Mouse (Mus musculus) layer of hippocampus, adult 18-20 months (tissue): ENCODE data around the gene Mef2b. TPM values are rescaled to one million over a fixed set of nuclear protein-coding genes. Genes with fewer than 3 reads are reported as not detected.

Experiments
- DNase-seq, 2 experiments: peaks; one replicate each; pipeline ENCODE4 v3.0.0; 2022; ENCODE audit warnings: low spot score in 2 of 2
- total RNA-seq, 2 experiments: library from RNA; stranded (reverse); gene quantifications; 2 replicates each; pipeline ENCODE4 v1.2.3; 2021

The Mef2b gene
- total RNA-seq, 2 experiments from 2014 or later, result 0.28 to 0.57 TPM

DNA sequence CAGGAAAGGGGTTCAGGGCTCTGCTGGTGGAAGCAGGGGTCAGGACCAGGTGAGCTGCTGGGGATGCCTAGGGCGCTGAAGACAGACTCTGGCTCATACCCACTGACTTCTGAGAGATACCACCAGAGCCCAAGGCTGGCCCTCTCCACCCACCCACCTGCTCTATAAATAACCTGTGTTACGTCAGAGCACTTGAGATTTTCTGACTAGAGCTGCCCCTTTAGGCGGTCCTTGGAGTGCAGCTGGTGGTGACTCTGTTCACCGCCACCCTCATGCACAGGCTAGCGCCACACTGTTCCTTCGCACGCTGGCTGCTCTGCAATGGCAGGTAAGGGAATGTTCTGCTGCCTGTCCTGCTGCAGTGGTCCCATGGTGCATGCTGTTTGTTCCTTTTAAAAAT, 34.6 kb downstream of the Mef2b start:
- DNase-seq, result no peak

DNA sequence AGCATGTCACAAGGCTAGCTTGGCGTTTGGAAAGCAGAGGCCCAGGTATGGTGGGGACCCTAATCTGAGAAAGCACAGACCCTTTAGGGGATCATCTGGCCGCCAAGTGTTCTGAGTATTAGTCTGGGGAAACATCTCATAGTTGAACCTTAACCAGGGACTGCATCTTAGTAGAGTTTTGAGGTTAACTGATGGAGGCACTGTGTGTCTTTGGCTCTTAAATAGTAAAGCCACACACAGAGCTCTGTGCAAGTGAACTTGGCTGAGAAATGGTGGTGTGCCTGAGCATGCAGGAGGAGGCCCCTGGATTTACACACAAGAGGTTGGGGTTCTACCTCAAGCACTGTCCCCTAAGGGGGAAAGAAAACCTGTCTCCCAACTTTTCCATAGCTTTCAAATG, 38.7 kb downstream of the Mef2b start:
- no peak for DNase-seq

DNA sequence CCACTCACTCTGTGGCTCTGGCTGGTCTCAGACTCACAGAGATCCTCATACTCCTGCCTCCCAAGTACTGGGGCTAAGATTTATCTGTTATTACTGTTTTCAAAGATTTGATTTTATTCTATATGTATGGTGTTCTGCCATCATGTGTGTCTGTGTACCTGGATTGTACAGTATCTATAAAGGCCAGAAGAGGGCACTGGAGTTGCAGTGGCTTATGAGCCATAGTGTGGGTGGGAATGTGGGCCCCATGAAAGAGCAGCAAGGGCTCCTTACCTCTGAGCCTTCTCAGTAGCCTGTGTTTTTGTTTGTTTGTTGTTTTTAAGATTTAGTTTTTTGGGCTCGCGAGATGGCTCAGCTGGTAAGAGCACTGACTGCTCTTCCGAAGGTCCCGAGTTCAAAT, 39.6 kb downstream of the Mef2b start:
- no peak for DNase-seq

DNA sequence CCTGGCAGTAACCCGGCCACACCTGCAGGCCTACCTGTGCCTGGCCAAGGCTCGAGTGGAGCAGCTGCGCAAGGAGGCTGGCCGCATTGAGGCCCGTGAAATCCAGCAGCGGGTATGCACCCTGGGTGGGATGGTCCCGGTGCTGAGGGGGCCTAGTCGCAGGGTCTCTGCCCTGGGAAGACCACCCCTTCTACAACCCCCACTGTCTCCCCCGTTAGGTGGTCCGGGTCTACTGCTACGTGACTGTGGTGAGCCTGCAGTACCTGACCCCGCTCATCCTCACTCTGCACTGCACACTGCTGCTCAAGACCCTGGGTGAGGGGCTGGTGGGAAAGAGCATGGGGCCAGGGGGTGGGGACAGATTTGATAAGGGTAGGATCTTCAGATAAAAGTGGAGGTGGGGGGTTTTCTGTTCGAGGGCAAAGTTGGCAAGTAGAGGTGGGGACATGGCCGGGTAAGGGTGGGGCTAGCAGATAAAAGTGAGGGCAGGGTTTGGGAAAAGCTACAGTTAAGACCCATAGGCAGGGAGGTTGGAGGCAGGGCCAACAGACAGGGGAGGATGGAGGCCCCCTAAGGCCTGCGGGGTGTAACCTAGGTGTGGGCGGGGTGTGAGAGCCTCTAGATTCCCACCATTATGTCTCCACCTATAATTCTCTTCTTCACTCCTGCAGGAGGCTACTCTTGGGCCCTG, 41.8 kb downstream of the Mef2b start:
- no peak for DNase-seq

DNA sequence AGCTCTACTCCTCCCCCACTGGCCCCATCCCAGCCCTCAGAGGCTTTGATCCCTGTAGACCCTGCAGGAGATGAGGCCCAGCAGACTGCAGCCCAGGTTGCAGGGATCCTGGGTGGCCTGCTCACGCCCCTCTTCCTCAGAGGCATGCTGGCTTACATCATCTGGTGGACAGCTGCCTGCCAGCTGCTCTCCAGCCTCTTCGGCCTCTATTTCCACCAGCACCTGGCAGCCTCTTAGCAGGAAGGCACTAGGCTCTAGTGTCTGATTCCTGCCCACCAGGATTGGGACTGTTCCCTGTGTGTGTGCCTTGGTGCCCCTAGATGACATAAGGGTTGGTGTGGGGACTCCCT, 42.4 kb downstream of the Mef2b start:
- DNase-seq, result no peak

DNA sequence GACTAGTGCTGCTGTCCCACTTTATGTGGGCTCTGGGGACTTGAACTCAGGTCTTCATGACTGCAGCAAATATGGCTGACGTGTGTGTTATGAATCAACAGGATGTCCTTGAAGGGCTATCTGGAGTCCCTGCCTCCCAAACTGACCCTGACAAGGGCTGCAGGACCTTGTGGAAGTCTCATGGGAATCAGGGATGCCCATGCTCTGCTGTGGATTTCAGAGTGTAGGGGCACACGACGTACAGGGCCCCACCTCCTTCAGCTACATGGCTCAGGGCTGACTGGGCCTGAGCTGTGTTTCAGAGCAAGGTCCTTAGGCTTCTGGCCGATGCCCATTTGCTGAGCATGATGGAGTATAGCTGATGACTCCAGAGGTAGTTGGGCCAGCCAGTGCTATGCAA, 43.7 kb downstream of the Mef2b start:
- DNase-seq, result no peak

DNA sequence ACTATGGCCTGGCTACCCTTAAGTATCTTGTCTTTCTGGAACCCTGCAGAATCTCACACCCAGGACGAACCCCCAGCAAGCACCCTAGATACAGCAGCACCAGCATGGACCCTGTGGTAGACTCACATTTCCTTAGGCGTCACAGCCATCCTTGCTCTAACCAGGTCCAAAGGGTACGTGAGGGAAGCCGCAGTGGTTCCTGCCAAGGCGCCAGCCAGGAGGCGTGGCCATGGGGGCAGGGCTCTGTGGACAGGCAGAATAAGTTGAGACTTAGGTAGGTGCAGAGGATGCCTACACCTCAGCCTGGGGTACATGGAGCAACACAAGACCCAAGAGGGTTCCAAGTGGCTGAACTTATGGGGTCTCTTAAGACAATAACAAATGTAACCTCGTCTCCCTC, 49.2 kb downstream of the Mef2b start:
- no peak for DNase-seq

DNA sequence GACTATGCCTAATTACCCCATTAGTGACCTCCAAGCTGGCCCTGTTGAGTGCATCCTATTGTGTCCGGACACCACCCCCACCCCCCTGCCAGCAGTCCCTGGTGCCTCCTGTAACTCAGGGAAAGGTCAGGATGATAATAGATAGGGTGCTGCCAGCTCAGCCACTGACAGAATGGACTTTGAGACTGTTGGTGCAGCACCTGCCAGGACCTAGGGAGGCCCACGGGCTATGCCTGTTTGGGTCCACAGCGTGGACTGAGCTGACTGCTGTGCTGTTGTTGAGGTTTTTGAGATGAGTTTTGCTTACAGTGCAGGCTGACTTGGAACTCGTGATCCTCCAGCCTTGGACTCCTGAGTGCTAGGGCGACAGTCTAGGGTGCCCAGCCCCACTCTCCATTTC, 53.7 kb downstream of the Mef2b start:
- DNase-seq, result no peak

DNA sequence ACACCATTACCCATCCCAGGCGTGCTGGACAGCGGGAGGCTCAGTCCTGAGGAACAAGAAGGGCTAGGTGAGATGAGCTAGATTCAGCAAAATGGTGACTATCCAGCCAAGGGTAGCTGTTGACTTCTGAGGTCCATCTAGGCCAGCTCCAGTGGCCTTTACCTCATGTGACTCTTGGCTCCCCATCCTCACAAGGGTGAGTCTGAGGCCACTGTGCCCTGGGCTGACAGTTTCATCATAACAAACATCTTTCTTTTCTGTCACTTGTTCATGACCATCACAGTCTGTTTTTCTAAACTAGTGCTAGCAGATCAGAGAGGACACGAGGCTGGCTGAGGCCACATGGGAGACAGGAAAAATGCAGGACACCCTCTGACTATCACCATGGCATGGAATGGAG, 54.7 kb downstream of the Mef2b start:
- DNase-seq, result no peak

DNA sequence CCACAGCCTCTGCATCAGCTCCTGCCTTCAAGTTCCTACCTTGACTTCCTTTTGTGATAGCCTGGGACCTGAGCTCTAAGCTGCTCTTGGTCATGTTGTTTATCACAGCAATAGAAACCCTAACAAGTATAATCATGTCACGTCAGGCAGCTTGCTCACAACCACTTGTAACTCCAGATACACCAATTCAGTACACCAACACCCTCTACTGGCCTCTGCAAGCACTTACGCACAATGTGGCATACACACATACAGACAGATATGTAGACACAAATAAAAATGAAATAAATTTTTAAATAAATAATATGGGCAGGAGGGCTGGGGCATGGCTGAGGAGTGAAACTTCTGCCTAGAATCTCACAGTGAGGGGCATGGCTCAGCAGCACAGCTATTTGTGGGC, 56.3 kb downstream of the Mef2b start:
- no peak for DNase-seq

DNA sequence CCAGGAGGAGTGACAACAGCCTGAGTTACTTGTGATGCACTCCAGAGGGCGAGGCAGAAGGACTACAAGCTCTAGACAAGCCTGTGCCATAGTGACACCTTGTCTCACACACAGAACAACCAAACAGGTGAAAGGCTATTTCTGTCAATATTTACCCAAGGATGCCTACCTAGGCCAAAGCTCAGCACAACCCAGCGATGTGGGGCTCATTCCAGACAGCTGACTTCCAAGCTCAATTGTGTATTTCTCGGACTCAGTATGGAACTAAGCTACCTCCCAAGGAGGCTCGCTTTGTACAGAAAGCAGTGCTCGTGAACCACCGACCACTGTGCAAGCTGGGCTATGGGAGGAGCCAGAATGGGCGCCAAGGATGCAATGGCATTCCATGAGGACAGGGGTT, 58.1 kb downstream of the Mef2b start:
- DNase-seq, result no peak

DNA sequence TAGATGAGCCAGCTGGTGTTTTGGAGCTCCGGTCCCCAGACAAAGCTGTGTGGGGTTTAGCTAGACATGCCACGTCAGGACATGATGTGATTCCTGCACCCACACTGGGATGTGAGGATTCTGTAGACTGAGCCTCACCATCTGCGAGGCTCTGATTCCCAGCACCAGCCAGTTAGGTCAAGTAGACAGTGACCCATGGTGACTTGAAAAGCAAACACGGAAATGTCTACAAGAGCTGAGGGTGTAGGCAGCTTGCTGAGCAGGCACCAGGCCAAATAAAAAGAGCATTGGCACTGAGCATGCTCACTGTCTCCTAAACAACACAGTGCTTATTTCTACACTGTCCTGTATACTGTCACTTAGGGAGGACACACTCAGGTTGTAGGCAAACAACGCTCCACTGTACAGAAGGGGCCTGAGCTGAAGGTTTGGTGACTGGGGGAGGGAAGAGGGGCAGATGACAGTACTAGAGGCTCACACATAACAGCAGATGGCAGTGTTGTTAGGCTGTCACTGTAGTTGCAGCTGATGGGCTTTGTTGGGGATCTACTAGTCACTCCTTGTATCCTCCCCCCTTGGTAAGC, 60.7 kb downstream of the Mef2b start:
- peak; percentile 58 to 82 for DNase-seq

DNA sequence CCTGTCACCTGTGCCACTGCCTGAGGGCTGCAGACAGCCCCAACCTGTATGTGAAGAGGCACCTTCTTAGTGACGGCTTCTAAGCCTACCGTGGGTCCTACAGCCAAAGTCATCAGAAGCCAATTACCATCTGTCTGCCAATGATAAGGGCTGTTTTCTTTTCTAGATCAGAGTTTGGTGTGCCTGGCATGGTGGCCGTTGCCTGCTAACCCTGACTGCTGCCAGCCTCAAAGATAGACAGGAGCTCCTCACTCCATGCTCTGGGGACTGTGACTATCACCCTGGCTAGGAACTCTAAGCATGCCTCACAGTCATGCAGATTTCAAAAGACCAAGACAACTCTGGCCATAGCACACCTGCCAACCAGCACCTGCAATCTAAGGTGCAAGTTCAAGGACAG, 61.9 kb downstream of the Mef2b start:
- DNase-seq, result no peak

DNA sequence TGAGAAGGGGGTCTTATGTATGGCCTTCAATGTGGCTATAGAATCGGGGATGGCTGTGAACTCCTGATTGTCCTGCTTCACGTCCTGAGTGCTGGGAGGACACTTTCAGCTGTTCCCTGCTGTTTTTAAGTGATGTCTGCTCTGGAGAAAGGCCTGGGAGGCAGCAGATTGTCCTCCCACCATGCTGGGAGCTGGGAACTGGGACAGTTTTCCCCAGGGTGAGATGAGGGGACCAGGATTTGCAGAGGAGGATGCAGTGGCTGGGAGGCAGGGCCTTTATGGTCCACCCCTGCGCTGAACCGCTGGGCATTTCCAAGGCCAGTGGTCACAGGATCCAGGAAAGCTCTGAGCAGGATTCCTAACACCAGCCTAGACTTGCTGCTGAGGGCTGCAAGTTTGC, 63.6 kb downstream of the Mef2b start:
- DNase-seq, result no peak

DNA sequence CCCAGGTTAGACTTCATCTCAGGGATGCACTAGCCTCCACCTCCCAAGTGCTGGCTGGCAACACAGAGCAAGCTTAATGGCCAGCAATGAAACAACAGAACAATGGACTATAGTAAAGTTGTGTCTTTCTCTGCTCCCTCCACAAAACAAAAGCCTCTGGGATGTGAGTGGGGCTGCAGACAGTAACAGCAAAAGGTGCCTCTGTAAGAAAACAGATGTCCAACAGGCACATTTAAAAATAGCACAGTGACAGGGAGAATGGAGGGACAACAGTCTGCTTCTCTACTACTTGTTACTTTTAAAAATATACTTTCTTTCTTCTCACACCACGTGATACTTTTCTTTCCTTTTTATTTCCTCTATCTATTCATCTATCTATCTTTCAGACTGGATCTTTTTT, 65.2 kb downstream of the Mef2b start:
- DNase-seq, result no peak

DNA sequence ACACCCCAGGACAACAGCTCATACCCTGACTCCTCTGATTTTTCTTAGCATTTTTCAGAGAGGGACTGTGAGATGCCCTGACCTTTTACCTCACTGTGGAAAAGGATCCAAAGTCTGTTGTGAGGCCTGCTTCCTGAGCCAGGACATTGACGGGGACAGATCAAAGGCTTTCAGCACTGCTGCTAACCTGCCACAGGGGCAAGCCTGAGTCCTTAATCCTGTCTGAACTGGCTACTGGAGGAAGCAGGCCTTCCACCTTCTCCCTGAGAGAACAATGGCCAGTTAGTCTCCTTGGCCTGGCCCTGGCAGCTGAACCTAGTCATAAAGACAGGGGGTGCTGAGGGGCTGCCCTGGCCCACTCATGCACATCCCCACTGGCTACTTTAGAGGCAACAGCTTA, 68.6 kb downstream of the Mef2b start:
- no peak for DNase-seq

DNA sequence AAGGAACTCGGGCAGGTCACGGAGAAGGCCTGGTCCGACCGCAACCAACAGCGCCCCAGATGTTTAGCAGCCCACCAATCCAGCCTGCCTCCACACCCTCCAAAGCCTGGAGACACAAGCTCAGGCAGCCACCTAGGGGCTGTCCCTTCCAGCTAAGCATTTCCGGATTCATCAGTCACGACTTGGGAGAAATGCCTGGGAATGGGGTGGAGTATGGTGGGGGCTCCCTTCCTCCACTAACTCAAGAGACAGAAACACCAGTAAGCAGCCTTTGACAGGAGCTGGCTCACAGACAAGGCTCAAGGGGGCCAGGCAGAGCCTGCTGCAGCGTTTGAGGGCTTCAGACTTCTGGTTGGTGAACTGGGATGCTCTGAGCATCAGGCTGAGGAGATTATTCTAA, 71.0 kb downstream of the Mef2b start:
- DNase-seq, result peak; percentile 34 to 35

DNA sequence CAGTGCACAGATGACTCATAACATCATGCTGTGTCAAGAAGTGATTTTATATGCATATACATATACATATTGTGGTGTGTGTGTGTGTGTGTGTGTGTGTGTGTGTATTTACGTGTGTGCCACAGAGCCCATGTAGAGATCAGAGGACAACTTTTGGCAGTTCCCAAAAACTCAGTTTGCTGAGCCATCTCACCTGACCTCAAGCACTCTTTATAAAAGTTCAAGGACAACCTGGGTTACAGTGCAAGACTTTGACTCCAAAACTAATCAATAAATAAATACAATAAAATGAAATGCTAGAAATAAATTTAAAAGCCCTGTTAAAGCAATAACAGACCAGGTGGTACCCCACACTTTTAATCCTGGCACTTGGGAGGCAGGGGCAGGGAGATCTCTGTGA, 71.8 kb downstream of the Mef2b start:
- DNase-seq, result no peak

DNA sequence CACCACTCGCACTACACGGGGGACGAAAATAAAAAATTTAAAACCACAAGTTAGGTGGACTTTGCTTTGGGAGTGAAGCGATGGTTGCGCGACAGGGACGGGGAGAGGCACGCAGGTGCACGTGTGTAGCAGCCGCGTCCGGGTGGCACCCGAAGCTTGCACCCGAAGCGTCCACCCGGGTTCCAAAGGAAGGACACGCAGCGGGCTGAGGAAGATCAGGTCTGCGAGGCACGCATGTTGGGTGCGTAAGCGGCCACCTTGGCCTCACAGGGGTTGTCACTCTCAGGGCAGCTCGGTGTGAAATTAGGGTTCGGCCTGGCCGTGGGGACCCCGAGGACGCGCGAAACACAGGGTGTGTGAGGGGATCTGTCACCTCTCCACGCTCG, 72.2 kb downstream of the Mef2b start:
- DNase-seq, result no peak

DNA sequence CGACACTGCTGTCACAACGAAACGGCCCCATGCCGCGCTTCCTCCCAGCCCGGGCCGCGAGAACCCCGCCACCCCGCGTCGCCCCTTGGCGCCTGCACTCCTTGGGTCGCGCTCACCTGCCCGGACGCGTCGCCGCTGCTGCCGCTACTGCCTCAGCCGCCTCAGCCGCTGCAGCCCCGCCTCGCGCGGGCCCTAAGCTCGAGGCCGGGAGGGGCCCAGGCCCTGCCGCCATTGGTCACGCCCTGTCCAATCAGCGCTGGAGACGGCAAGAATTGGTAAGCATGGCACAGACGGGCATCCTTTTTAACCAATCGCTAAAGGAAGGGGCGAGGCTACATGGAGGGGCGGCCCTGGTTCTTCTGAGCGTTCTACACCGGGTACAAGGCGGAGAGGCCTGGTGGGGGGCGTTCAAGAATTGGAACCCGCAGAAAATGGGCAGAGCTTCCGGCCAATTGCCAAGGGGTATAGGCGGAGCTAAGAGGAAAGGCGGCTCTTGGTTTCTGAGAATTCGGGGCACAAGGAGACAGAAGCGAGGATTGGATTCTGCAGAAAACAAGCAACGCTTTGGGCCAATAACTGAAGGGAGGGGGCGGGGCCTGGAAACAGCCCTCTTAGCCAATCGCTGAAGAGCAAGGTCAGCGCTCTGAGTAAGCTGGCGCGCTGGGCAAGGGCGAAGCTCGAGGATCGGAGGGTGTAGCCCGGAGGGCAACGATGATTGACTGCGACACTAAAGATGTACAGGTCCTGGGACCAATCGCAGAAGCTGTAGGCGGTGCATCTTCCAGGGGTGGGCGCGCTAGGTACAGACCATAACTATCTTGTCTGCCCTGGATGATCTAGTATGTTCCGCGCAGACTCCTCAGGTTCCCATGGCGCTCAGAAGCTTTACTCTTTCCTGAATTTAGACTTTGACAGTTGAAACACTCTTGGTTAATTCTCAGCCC, 72.9 kb downstream of the Mef2b start, which contains the start of gene Slc25a42:
Slc25a42 (minus strand) TSS at position 194 of the 944 bp plus-strand sequence.
- peak; percentile 99 for DNase-seq

DNA sequence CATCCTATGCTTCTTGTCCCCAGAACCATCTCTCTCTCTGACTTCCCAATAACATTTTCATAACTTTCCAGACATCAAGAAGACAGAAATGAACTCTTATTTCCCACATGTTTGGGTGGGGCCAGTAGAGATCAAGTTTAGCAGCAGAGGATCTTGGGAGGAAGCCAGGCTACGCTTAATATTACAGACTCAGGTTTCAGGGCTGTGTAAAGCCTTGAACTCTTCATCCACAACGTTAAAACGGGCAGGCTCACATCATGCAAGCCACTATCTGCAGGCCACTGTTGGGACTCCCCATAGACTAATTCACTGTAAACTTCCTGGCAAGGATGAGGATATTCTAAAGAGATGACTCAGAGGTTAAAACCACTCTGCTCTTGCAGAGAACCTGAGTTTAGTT, 74.9 kb downstream of the Mef2b start:
- DNase-seq, result no peak

DNA sequence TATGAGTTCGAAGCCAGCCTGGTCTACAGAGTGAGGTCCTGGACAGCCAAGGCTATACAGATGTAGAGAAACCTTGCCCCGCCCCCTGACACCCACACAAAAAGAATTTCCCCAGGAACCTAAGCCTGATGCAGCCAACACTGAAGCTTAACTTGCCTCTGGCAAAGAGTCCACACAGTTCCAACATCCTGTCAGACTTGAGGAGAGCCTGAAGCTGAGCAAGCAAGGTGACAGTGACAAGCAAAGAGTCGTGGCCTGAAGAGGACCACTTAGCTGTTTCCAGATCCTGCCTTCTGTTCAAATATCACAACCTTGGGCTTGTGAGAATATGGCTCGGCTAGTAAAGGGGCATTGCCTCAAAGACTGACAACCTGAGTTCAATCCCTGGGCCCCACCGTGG, 75.6 kb downstream of the Mef2b start:
- DNase-seq, result no peak
